Mouse (Mus musculus): Measurements from ENCODE around the gene Wfdc21. TPM values are rescaled to one million over a fixed set of nuclear protein-coding genes. Genes with fewer than 3 reads are reported as not detected.

The Wfdc21 gene
- polyA plus RNA-seq, 1 experiment from 2014 or later, result not detected

GRCm38 (mm10) chr11:83754227-83754626, 7.5 kb downstream of the Wfdc21 start:
- peak overlapping the region; percentile 83 for H3K27ac ChIP-seq (replicated peaks)
- 9% methylated on average over 8 of the region's 8 CpGs for WGBS
- peak overlapping the region; percentile 95 for H3K4me3 ChIP-seq
- H3K4me1 ChIP-seq, result peaks cover 18% of the 10 kb centered on the region
- peaks cover 35% of the 10 kb centered on the region for H3K36me3 ChIP-seq
- ATAC-seq (ENCODE audit: extremely low read depth, insufficient number of reproducible peaks, low FRiP score, low TSS enrichment), result no peak
- peaks cover 23% of the 10 kb centered on the region for H3K27me3 ChIP-seq (replicated peaks)
- H3K9me3 ChIP-seq, result no peaks in the 10 kb centered on the region
- peak overlapping the region; percentile 90 for H3K9ac ChIP-seq
- H3K4me2 ChIP-seq, result peak overlapping the region; percentile 75

GRCm38 (mm10) chr11:83767306-83767705, 20.6 kb downstream of the Wfdc21 start:
- Histone ChIP-seq H3K36me3 (peaks cover 100% of the 10 kb centered on the region), H3K4me2 (no peak overlapping the region), H3K4me3 (no peak overlapping the region), H3K27me3 (replicated peaks) (no peaks in the 10 kb centered on the region), H3K27ac (replicated peaks) (no peak overlapping the region), H3K9ac (no peak overlapping the region), H3K4me1 (no peaks in the 10 kb centered on the region), H3K9me3 (no peaks in the 10 kb centered on the region)
- ATAC-seq (ENCODE audit: extremely low read depth, insufficient number of reproducible peaks, low FRiP score, low TSS enrichment), result no peak
- WGBS, result 91% methylated on average over 9 of the region's 9 CpGs

- 90% methylated on average over 4 of the region's 4 CpGs for WGBS
- Histone ChIP-seq H3K4me3 (no peak overlapping the region), H3K9me3 (no peaks in the 10 kb centered on the region), H3K27ac (replicated peaks) (no peak overlapping the region), H3K36me3 (peaks cover 100% of the 10 kb centered on the region), H3K27me3 (replicated peaks) (no peaks in the 10 kb centered on the region), H3K4me2 (no peak overlapping the region), H3K9ac (no peak overlapping the region), H3K4me1 (no peaks in the 10 kb centered on the region)
- no peak for ATAC-seq (ENCODE audit: extremely low read depth, insufficient number of reproducible peaks, low FRiP score, low TSS enrichment)
Measured at GRCm38 (mm10) chr11:83768976-83769375, 22.2 kb downstream of the Wfdc21 start.

- Histone ChIP-seq H3K4me3 (no peak overlapping the region), H3K9ac (no peak overlapping the region), H3K9me3 (no peaks in the 10 kb centered on the region), H3K36me3 (peaks cover 98% of the 10 kb centered on the region), H3K4me1 (no peaks in the 10 kb centered on the region), H3K27me3 (replicated peaks) (no peaks in the 10 kb centered on the region), H3K4me2 (no peak overlapping the region), H3K27ac (replicated peaks) (no peak overlapping the region)
- WGBS, result 85% methylated on average over 7 of the region's 7 CpGs
- no peak for ATAC-seq (ENCODE audit: extremely low read depth, insufficient number of reproducible peaks, low FRiP score, low TSS enrichment)
Measured at GRCm38 (mm10) chr11:83771014-83771413, 24.3 kb downstream of the Wfdc21 start.

- H3K27me3 ChIP-seq (replicated peaks), result no peaks in the 10 kb centered on the region
- H3K4me2 ChIP-seq, result no peak overlapping the region
- peaks cover 98% of the 10 kb centered on the region for H3K36me3 ChIP-seq
- WGBS, result 93% methylated on average over 6 of the region's 6 CpGs
- H3K27ac ChIP-seq (replicated peaks), result no peak overlapping the region
- ATAC-seq (ENCODE audit: extremely low read depth, insufficient number of reproducible peaks, low FRiP score, low TSS enrichment), result no peak
- no peak overlapping the region for H3K9ac ChIP-seq
- H3K9me3 ChIP-seq, result no peaks in the 10 kb centered on the region
- no peaks in the 10 kb centered on the region for H3K4me1 ChIP-seq
- H3K4me3 ChIP-seq, result no peak overlapping the region
Measured at GRCm38 (mm10) chr11:83772341-83772740, 25.6 kb downstream of the Wfdc21 start.

- Histone ChIP-seq H3K9me3 (no peaks in the 10 kb centered on the region), H3K27me3 (replicated peaks) (no peaks in the 10 kb centered on the region), H3K9ac (no peak overlapping the region), H3K4me3 (no peak overlapping the region), H3K27ac (replicated peaks) (no peak overlapping the region), H3K4me1 (no peaks in the 10 kb centered on the region), H3K4me2 (no peak overlapping the region), H3K36me3 (peaks cover 97% of the 10 kb centered on the region)
- ATAC-seq (ENCODE audit: extremely low read depth, insufficient number of reproducible peaks, low FRiP score, low TSS enrichment), result no peak
- 90% methylated on average over 16 of the region's 16 CpGs for WGBS
Measured at GRCm38 (mm10) chr11:83773691-83774090, 27.0 kb downstream of the Wfdc21 start.

GRCm38 (mm10) chr11:83774324-83774723, 27.6 kb downstream of the Wfdc21 start:
- H3K27me3 ChIP-seq (replicated peaks), result no peaks in the 10 kb centered on the region
- H3K27ac ChIP-seq (replicated peaks), result no peak overlapping the region
- H3K4me1 ChIP-seq, result no peaks in the 10 kb centered on the region
- H3K9me3 ChIP-seq, result no peaks in the 10 kb centered on the region
- no peak overlapping the region for H3K4me3 ChIP-seq
- H3K36me3 ChIP-seq, result peaks cover 97% of the 10 kb centered on the region
- 90% methylated on average over 11 of the region's 11 CpGs for WGBS
- H3K4me2 ChIP-seq, result no peak overlapping the region
- no peak for ATAC-seq (ENCODE audit: extremely low read depth, insufficient number of reproducible peaks, low FRiP score, low TSS enrichment)
- no peak overlapping the region for H3K9ac ChIP-seq

GRCm38 (mm10) chr11:83776798-83777197, 30.1 kb downstream of the Wfdc21 start:
- no peak for ATAC-seq (ENCODE audit: extremely low read depth, insufficient number of reproducible peaks, low FRiP score, low TSS enrichment)
- Histone ChIP-seq H3K9ac (no peak overlapping the region), H3K4me2 (no peak overlapping the region), H3K27ac (replicated peaks) (no peak overlapping the region), H3K4me3 (no peak overlapping the region), H3K27me3 (replicated peaks) (no peaks in the 10 kb centered on the region), H3K36me3 (peaks cover 97% of the 10 kb centered on the region), H3K4me1 (no peaks in the 10 kb centered on the region), H3K9me3 (no peaks in the 10 kb centered on the region)
- 89% methylated on average over 8 of the region's 8 CpGs for WGBS

- no peak overlapping the region for H3K9ac ChIP-seq
- H3K4me2 ChIP-seq, result no peak overlapping the region
- H3K4me1 ChIP-seq, result peaks cover 10% of the 10 kb centered on the region; the same call in 1 of the 2 replicates
- no peak for ATAC-seq (ENCODE audit: extremely low read depth, insufficient number of reproducible peaks, low FRiP score, low TSS enrichment)
- H3K9me3 ChIP-seq, result no peaks in the 10 kb centered on the region
- H3K36me3 ChIP-seq, result peaks cover 46% of the 10 kb centered on the region
- no peak overlapping the region for H3K4me3 ChIP-seq
- H3K27ac ChIP-seq (replicated peaks), result no peak overlapping the region
- 75% methylated on average over 14 of the region's 14 CpGs for WGBS
- 0 out of 2 replicates have a peak, but pooled peaks cover 4% of the 10 kb centered on the region for H3K27me3 ChIP-seq (replicated peaks)
Measured at GRCm38 (mm10) chr11:83783931-83784600, 37.3 kb downstream of the Wfdc21 start.

- H3K9me3 ChIP-seq, result no peaks in the 10 kb centered on the region
- WGBS, result 73% methylated on average over 2 of the region's 2 CpGs
- no peak overlapping the region for H3K4me3 ChIP-seq
- no peak overlapping the region for H3K9ac ChIP-seq
- H3K36me3 ChIP-seq, result peaks cover 40% of the 10 kb centered on the region
- H3K4me2 ChIP-seq, result no peak overlapping the region
- no peak overlapping the region for H3K27ac ChIP-seq (replicated peaks)
- no peak for ATAC-seq (ENCODE audit: extremely low read depth, insufficient number of reproducible peaks, low FRiP score, low TSS enrichment)
- H3K27me3 ChIP-seq (replicated peaks), result 0 out of 2 replicates have a peak, but pooled peaks cover 8% of the 10 kb centered on the region
- peaks cover 10% of the 10 kb centered on the region; the same call in 1 of the 2 replicates for H3K4me1 ChIP-seq
Measured at GRCm38 (mm10) chr11:83784661-83785060, 37.9 kb downstream of the Wfdc21 start.

- Histone ChIP-seq H3K9me3 (no peaks in the 10 kb centered on the region), H3K9ac (no peak overlapping the region), H3K27ac (replicated peaks) (no peak overlapping the region), H3K4me2 (no peak overlapping the region), H3K27me3 (replicated peaks) (0 out of 2 replicates have a peak, but pooled peaks cover 8% of the 10 kb centered on the region), H3K4me1 (peaks cover 10% of the 10 kb centered on the region; the same call in 1 of the 2 replicates), H3K4me3 (no peak overlapping the region), H3K36me3 (peaks cover 33% of the 10 kb centered on the region)
- WGBS, result 13% methylated on average over 2 of the region's 2 CpGs
- no peak for ATAC-seq (ENCODE audit: extremely low read depth, insufficient number of reproducible peaks, low FRiP score, low TSS enrichment)
Measured at GRCm38 (mm10) chr11:83785366-83785765, 38.6 kb downstream of the Wfdc21 start.

- 52% methylated on average over 4 of the region's 4 CpGs for WGBS
- H3K4me3 ChIP-seq, result no peak overlapping the region
- H3K4me1 ChIP-seq, result peaks cover 10% of the 10 kb centered on the region; the same call in 1 of the 2 replicates
- H3K9me3 ChIP-seq, result no peaks in the 10 kb centered on the region
- H3K27me3 ChIP-seq (replicated peaks), result 0 out of 2 replicates have a peak, but pooled peaks cover 8% of the 10 kb centered on the region
- ATAC-seq (ENCODE audit: extremely low read depth, insufficient number of reproducible peaks, low FRiP score, low TSS enrichment), result no peak
- no peak overlapping the region for H3K4me2 ChIP-seq
- H3K27ac ChIP-seq (replicated peaks), result 0 out of 2 replicates have a peak overlapping the region, but pooled peaks have one; percentile 12
- peaks cover 18% of the 10 kb centered on the region for H3K36me3 ChIP-seq
- no peak overlapping the region for H3K9ac ChIP-seq
Measured at GRCm38 (mm10) chr11:83786835-83787234, 40.1 kb downstream of the Wfdc21 start.
